Mouse (Mus musculus) kidney, postnatal 36 days (tissue): ENCODE data around the gene Fam189b.
"Not testable (repeated sequence)": the region's sequence is repeated elsewhere in the genome, so short reads cannot be mapped to it uniquely, and the experiment has no call there.

Source experiments
- DNase-seq, 2 experiments: peaks; one replicate each; pipeline ENCODE4 v3.0.0; 2021 to 2022; ENCODE audit warnings: mixed read lengths in 2 of 2

Fam189b gene

DNA sequence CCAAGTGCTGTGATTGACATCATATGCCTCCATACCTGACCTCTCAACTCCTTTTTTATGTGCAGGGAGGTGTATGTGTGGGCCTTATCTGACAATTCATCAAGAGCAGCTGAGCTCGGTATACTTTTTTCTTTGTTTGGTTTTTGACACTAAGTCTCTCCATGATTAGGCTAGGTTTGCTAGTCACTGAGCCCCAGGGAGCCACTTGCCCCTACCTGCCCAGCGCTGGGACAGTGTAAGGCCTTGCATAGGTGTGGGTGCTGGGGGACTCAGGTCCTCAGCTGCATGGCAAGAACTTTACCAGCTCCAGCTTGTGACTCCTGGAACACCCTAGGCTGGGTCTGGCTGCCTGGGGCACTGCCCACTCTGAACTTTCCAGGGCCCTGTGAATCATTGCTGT lies 23.8 kb downstream of the Fam189b start:
- no peak for DNase-seq

- no peak for DNase-seq
Observed at GRCm38 (mm10) chr3:89208075-89208657, 25.2 kb downstream of the Fam189b start.

- no peak for DNase-seq
Observed at GRCm38 (mm10) chr3:89208736-89209135, 25.8 kb downstream of the Fam189b start.

- no peak for DNase-seq
Observed at GRCm38 (mm10) chr3:89209731-89210130, 26.8 kb downstream of the Fam189b start.

- DNase-seq: peak in 1 of 2 experiments; percentile 45
Observed at GRCm38 (mm10) chr3:89210162-89210561, 27.2 kb downstream of the Fam189b start.

DNA sequence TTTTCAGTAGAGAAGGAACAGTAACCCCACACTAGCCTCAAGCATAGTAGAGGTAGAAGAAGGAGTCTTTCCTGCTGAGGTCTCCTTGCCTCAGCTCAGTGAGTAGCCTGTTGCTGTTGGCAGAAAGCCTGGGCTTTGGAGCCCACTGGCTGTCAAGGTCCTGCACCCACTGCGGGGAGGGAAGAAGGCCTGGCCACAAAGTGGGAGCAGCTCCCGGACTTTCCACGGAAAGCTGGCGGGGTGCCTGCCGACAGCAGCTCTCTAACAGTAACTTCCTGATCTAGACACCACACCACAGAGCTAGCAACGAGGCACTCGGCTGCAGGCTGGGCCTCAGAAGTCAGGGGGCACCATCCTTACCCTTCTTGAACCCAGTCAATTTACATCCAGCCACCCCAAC lies 27.8 kb downstream of the Fam189b start:
- peak; percentile 29 to 68 for DNase-seq

GRCm38 (mm10) chr3:89213803-89214530 lies 31.0 kb downstream of the Fam189b start:
- DNase-seq: peak; percentile 94 to 97

DNA sequence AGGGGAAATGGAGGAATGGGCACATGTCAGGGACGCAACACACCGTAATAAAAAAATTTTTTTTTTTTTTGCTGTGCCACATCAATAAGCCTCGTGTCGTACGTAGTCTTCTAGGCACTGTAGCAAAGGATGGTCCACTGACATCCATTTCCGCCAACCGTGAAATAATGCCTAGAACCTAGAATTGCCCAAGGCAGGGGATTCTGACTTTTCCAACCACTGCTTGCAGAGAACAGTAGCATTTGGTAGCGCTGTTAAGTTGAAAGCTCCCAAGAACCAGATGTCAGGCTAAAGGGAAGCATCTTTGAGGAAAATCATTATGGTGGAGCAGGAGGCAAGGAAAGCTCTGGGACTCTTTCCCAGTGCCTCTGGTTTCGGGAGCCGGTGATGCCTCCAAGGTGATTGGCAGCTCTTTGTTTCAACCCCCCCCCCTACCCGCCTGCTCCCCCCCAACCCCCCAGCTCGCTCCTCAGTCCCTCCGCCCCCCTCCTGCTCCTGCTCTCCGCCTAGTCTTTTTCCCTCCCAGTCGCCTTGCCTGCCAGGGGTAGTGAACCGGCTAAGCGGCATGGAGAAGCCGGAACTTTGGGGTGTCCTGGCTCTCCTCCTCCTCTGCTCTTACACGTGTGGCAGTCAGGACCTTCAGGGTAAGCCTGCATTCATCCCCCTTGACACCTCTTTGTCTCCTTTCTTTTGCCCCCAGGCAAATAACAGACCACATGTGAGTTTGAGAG lies 31.9 kb downstream of the Fam189b start, which contains the start of gene Thbs3:
Gene Thbs3 (plus strand): TSS at position 500 of the 731 bp plus-strand sequence.
- peak in 1 of 2 experiments; percentile 29 for DNase-seq

DNA sequence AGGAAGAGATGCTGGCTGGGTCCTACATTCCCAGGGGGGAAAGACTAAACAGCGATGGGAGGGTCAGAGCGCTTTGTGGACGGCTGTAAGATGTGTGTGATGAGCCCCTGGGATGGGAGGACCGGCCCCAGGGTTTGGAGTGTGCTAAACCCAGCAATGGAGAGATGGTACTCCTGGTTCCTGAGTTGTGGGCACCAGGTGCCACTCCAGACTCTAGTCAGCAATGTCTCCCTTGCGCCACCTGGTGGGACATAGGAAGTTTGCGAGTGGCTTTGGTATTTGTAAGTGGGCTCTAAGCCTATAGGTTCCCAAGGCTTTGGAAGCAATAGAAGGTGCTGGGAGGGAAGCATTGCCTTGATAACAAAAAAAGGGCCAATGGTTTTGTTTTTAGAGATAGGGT lies 32.9 kb downstream of the Fam189b start:
- DNase-seq: peak; percentile 87 to 92

GRCm38 (mm10) chr3:89216407-89216806 lies 33.5 kb downstream of the Fam189b start:
- DNase-seq: not testable (repeated sequence)

GRCm38 (mm10) chr3:89218271-89218670 lies 35.3 kb downstream of the Fam189b start:
- DNase-seq: no peak

DNA sequence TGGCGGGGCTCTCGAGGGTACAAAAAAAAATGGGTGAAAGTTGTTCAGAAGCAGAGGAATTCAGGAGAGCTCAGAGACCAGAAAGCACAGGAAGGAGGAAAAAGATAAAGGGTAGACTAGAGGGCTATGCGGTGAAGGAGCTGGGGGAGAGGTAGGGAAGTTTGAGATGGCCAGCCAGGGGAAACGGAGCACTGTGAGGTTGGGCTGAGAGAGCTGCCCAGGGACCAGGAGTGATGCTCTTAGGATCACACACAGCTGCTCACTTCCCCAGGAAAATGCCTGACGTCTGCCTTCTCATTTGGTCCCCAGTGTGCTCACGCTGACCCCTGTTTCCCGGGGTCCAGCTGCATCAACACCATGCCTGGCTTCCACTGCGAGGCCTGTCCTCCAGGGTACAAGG lies 36.6 kb downstream of the Fam189b start:
- DNase-seq: no peak

GRCm38 (mm10) chr3:89221167-89221566 lies 38.2 kb downstream of the Fam189b start:
- DNase-seq: no peak

DNA sequence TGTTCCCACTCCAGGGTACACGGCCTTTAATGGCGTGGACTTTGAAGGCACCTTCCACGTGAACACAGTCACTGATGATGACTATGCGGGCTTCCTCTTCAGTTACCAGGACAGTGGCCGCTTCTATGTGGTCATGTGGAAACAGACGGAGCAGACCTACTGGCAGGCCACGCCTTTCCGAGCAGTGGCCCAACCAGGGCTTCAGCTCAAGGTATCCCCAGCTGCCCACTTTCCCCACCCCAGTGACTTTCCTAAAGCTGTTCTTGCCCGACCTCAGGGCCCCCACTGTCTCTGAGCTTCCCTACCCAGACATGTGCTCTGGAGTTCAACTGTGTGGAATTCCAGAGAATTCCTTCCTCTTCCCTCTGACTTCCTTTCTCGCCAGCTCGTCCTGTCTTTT lies 41.9 kb downstream of the Fam189b start:
- DNase-seq: no peak

GRCm38 (mm10) chr3:89225321-89225815 lies 42.4 kb downstream of the Fam189b start:
- DNase-seq: no peak

DNA sequence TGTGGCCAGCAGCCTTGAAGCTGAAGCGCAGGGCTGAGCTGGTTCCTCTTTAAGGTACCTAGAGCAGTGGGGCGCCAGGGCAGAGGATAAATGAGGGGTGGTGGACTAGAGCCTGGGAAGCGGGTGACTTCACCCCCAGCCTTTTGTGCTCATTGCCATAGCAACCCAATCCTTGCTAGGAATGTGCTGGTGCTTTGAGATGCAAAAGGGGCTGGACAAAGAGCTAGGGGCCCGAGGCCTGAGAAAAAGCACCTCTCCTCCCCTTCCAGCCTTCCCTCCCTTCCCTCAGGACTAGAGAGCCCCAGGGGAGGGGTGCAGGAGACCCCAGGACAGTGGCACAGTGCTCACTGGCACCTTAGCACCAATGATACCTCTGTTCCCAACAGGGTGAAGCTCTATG lies 43.0 kb downstream of the Fam189b start:
- DNase-seq: no peak

- DNase-seq: peak in 1 of 2 experiments; percentile 58
Observed at GRCm38 (mm10) chr3:89226361-89226760, 43.4 kb downstream of the Fam189b start.

GRCm38 (mm10) chr3:89226900-89227299 lies 44.0 kb downstream of the Fam189b start, which contains the start of gene Mtx1:
TSS of gene Mtx1 (minus strand) at chr3:89227088.
- no peak for DNase-seq

DNA sequence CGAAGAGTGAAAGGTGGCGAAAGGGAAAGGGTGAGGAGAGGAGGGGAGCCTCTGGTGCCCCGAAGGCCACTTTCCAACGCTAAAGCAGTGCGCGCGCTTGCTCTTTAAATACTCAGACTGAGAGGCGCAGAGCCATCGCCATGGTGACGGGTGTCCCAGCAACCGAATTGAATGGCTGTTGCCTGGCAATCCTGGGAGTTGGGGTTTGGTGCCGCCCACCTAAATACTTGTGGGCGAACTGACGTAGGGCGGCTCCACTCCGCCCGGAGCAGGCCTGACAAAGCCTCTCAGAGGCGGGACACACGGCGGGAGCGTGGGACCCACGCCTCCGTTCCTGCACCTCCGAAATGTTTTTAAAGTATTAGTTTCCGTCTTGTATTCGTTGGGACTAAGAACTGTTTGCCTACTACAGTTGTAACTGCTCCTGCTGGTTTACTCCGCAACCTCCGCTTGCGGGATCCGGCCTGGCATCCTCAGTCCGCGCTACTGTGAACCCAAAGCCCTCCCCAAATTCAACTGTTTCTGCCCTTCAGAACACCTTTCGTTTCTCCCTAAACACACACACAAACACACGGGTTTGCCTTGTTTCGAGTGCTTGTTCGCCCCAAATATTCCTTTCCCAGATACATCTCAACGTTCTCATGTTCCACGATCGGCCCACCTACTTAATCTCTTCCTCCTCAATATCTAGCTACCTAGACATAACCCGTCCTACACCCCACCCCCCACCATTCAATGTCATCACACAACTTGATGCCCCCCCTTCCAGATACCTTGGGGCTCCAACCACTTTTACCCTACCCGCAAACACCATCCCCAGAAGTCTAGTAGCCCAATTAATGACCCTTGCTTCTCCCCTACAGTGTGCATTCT lies 44.6 kb downstream of the Fam189b start:
- DNase-seq: peak; percentile 92 to 94

DNA sequence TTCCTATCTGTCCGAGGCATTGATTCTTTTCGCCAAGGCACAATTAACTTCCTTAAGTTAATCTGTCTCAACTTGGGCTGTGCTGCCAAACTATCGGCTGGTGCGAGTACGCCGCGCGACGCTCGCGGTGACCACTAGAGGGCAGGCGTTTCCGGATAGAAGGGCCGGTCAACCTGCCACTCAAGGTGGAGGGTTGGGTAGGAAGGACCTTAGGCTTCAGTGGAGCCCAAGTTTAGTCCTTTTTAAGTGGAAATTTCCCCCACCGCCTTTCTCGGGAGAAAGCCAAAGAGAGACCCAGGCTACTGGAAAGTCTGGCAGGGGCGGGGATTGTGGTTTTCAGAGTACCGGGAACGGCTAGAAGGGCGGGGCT lies 45.2 kb downstream of the Fam189b start:
- DNase-seq: peak; percentile 91 to 94

DNA sequence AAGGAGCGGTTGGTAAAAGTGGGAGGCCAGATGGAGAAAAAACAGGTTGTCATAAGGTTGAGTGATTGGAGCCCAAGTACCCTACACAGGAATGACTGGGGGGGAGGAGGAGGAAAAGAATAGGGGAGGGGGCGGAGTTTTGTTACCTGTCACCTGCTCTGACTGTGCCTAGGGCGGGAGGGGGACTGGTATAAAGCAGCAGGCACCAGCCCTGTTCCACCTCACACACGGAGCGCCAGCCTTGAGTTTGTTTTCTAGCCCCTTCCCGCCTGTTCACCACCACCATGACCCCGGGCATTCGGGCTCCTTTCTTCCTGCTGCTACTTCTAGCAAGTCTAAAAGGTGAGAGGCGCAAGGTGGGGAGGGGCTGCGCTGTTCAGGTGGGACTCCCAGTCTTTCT lies 45.9 kb downstream of the Fam189b start, which contains the start of gene Muc1:
Gene Muc1 (plus strand): TSS at position 222 of the 400 bp plus-strand sequence.
- peak; percentile 48 to 51 for DNase-seq

GRCm38 (mm10) chr3:89229276-89229675 lies 46.3 kb downstream of the Fam189b start:
- no peak for DNase-seq
